Mouse (Mus musculus) CH12.LX (cell line): ENCODE results near the gene Dpf3.

Source experiments
- CHD2 ChIP-seq: IDR thresholded peaks from 2 replicates; pipeline ENCODE4 v1.6.1; 2011; ENCODE audit warnings: low read length, improper control_type of control experiment
- CTCF ChIP-seq, 2 experiments: IDR thresholded peaks in 1 of 2; conservative IDR thresholded peaks in 1 of 2; 2 replicates each; pipeline ENCODE4 v1.5.1; 2011 to 2012; ENCODE audit warnings: low read depth in 2 of 2, low read length in 2 of 2, improper control_type of control experiment in 1 of 2, inconsistent platforms in 1 of 2, mild to moderate bottlenecking in 1 of 2, moderate library complexity in 1 of 2
- ELF1 ChIP-seq: IDR thresholded peaks from 2 replicates; pipeline ENCODE4 v1.6.1; 2014; ENCODE audit warnings: low read depth, mild to moderate bottlenecking, inconsistent platforms, low read length, improper control_type of control experiment
- EP300 ChIP-seq: IDR thresholded peaks from 2 replicates; pipeline ENCODE4 v1.6.1; 2011; ENCODE audit warnings: low read length, improper control_type of control experiment
- JUND ChIP-seq: conservative IDR thresholded peaks from 2 replicates; pipeline ENCODE4 v1.6.1; 2011; ENCODE audit warnings: low read depth, low read length, improper control_type of control experiment
- KAT2A ChIP-seq: IDR thresholded peaks from 2 replicates; pipeline ENCODE4 v1.6.1; 2012; ENCODE audit warnings: low read length, improper control_type of control experiment, inconsistent platforms; ENCODE audit not compliant: insufficient replicate concordance
- POLR2A ChIP-seq: IDR thresholded peaks from 2 replicates; pipeline ENCODE4 v1.6.1; 2011; ENCODE audit warnings: low read depth, mild to moderate bottlenecking, improper control_type of control experiment, low read length
- POLR2AphosphoS2 ChIP-seq: IDR thresholded peaks from 2 replicates; pipeline ENCODE4 v1.6.1; 2011; ENCODE audit warnings: low read depth, low read length, improper control_type of control experiment
- TBP ChIP-seq: conservative IDR thresholded peaks from 2 replicates; pipeline ENCODE4 v1.6.1; 2011; ENCODE audit warnings: low read depth, low read length, improper control_type of control experiment
- TCF12 ChIP-seq: IDR thresholded peaks from 2 replicates; pipeline ENCODE4 v1.6.1; 2014; ENCODE audit warnings: low read depth, mild to moderate bottlenecking, inconsistent platforms, low read length, improper control_type of control experiment
- UBTF ChIP-seq: IDR thresholded peaks from 2 replicates; pipeline ENCODE4 v1.6.1; 2012; ENCODE audit warnings: low read depth, mild to moderate bottlenecking, inconsistent platforms, low read length, improper control_type of control experiment, moderate library complexity
- ZC3H11A ChIP-seq: IDR thresholded peaks from 2 replicates; pipeline ENCODE4 v1.6.1; 2012; ENCODE audit warnings: low read depth, mild to moderate bottlenecking, inconsistent platforms, low read length, improper control_type of control experiment

DNA sequence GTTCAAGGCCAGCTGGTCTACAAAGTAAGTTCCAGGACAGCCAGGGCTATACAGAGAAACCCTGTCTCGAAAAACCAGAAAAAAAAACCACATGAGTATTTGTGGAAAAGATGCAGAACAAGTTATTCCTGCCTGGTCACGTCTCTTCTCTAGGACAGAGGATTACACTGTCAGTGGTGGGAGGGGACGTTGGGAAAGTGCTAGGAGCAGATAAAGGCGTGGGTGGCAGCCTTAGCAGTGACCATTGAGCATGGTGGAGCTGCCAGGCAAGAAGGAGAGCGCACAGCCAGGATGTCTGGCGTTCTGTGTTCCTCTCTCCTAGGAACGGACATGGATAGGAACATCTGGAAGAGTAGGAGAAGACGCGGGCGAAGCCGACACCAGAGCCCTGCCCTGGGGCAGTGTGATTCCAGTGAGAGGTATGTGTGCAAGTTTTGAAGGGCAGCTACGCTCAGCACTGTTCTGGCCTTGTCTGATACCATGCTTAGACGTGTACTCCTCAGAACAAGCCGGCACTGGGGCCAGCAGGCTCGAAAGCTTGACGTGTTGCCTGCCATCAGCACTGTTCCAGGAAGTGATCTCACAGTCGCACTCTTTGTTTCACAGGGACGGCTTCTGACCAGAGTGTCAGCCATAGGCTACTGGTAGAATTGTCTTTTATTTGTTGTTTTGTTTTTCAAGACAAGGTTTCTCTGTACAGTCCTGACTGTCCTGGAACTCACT lies 38.5 kb upstream of the Dpf3 start:
- no peak for TF ChIP-seq TBP
- TF ChIP-seq UBTF: no peak
- TF ChIP-seq POLR2A: no peak
- no peak for TF ChIP-seq CTCF (conservative IDR thresholded peaks at IDR 0.05 in 1 of 2, IDR thresholded peaks at IDR 0.05 in 1 of 2; ENCODE audit: low read depth in 2 of 2, low read length in 2 of 2)
- TF ChIP-seq JUND: no peak
- TF ChIP-seq EP300: no peak
- no peak for TF ChIP-seq KAT2A
- TF ChIP-seq CHD2: no peak
- TF ChIP-seq POLR2AphosphoS2: no peak
- no peak for TF ChIP-seq ELF1
- no peak for TF ChIP-seq ZC3H11A
- no peak for TF ChIP-seq TCF12
